In genomic region chr7:143891146-143891545, GRCm38 (mm10) we compare ENCODE assay signal across 31 mouse cellular contexts. TPM values are rescaled to one million over a fixed set of nuclear protein-coding genes. Genes with fewer than 3 reads are reported as not detected.
DNase-seq lines count a peak whose midpoint lies in the region; ATAC-seq and TF ChIP-seq lines count a peak whose summit lies in the region.
"Had no signal": no experiment of that assay in that cellular context is flagged by ENCODE, and none has a peak within 500 bp of the region (broad histone marks: within the 10 kb centered on the region; RNA-seq: fewer than 3 reads in every experiment).

No protein-coding gene starts in this region.

- 77% methylated on average over 2 of the region's 2 CpGs for WGBS in heart, embryonic 11.5 days (ENCODE audit: insufficient replicate concordance)

- ATAC-seq in heart, embryonic 11.5 days (replicated peaks; ENCODE audit: insufficient number of reproducible peaks, low FRiP score, low TSS enrichment), result no peak
- no peak for ATAC-seq in Patski
- ATAC-seq: activated CD4-positive, CD25-positive, alpha-beta regulatory T cell, adult 4 months; forebrain, embryonic 15.5 days; hindbrain, postnatal 0 days had no signal

- no peak overlapping the region for H3K27ac ChIP-seq in heart, embryonic 11.5 days (ENCODE audit: low read depth, low read length)
- H3K27ac ChIP-seq: embryonic facial prominence, embryonic 15.5 days; forebrain, embryonic 15.5 days; heart, embryonic 10.5 days; heart, embryonic 15.5 days; hindbrain, embryonic 13.5 days; hindbrain, postnatal 0 days had no signal

- H3K27me3 ChIP-seq in heart, embryonic 11.5 days (ENCODE audit: control insufficient read depth, insufficient read depth, low read length), result no peaks in the 10 kb centered on the region
- no peaks in the 10 kb centered on the region for H3K27me3 ChIP-seq in Patski
- H3K27me3 ChIP-seq: embryonic facial prominence, embryonic 15.5 days; forebrain, embryonic 15.5 days; heart, embryonic 15.5 days; hindbrain, embryonic 13.5 days had no signal

- no peaks in the 10 kb centered on the region for H3K4me1 ChIP-seq in heart, embryonic 11.5 days (ENCODE audit: control insufficient read depth, insufficient read depth, low read length)
- H3K4me1 ChIP-seq: embryonic facial prominence, embryonic 15.5 days; forebrain, embryonic 15.5 days; heart, embryonic 10.5 days; heart, embryonic 15.5 days; hindbrain, embryonic 13.5 days had no signal

- POLR2A ChIA-PET in Patski (lab: Charles Lee), result no interaction called here

- no peak overlapping the region for H3K4me2 ChIP-seq in heart, embryonic 11.5 days
- H3K4me2 ChIP-seq: embryonic facial prominence, embryonic 15.5 days; forebrain, embryonic 15.5 days; heart, embryonic 15.5 days; hindbrain, embryonic 13.5 days had no signal

- CTCF ChIA-PET in Patski (lab: Charles Lee), result interaction anchor here (0.7 to 1.9 kb wide), 3 partner anchors 181 to 188 kb away, joined by 3 to 7 read pairs (median 4); no protein-coding TSS in a partner anchor

- no peak for TF ChIP-seq CTCF in Patski (IDR thresholded peaks at IDR 0.05)

- no peak overlapping the region for H3K9ac ChIP-seq in heart, embryonic 11.5 days (ENCODE audit: low read depth, low read length)
- H3K9ac ChIP-seq: embryonic facial prominence, embryonic 15.5 days; forebrain, embryonic 15.5 days; heart, embryonic 15.5 days; hindbrain, embryonic 13.5 days had no signal

- H3K4me3 ChIP-seq in heart, embryonic 11.5 days (ENCODE audit: low read depth, low read length), result no peak overlapping the region
- H3K4me3 ChIP-seq: embryonic facial prominence, embryonic 15.5 days; erythroblast, embryonic 14.5 days; forebrain, embryonic 15.5 days; heart, embryonic 10.5 days; heart, embryonic 15.5 days; hindbrain, embryonic 13.5 days had no signal

- DNase-seq in heart, adult 11 months, result peak; percentile 64
- DNase-seq in right cerebral cortex, adult 18-20 months, result peak; percentile 55
- no peak for DNase-seq in right cerebral cortex, postnatal 25 days
- DNase-seq in Patski (ENCODE audit: low read depth, low spot score), result peak; percentile 25
- peak; percentile 14 for DNase-seq in right cerebral cortex, postnatal 14 days
- no peak for DNase-seq in gastrocnemius, adult 18-20 months (ENCODE audit: low spot score)
- DNase-seq in thymus, postnatal 10 days (ENCODE audit: low spot score in 2 of 2), result no peak
- DNase-seq: adrenal gland, adult 2 months; adrenal gland, postnatal 25 days; cerebellum, adult 8-10 months; cerebellum, postnatal 14 days; embryo, embryonic 11 days; gastrocnemius, postnatal 36 days; heart, adult 18-20 months; heart, postnatal 14 days had no signal

- in situ Hi-C loops in Patski (cut with MboI; ENCODE audit: low pct_unique_long_range_greater_than_20kb), result no loop called here

- H3K36me3 ChIP-seq in heart, embryonic 11.5 days (ENCODE audit: control insufficient read depth, insufficient read depth, low read length), result no peaks in the 10 kb centered on the region
- H3K36me3 ChIP-seq: embryonic facial prominence, embryonic 15.5 days; forebrain, embryonic 15.5 days; heart, embryonic 10.5 days; heart, embryonic 15.5 days; hindbrain, embryonic 13.5 days had no signal

- no peaks in the 10 kb centered on the region for H3K9me3 ChIP-seq in heart, embryonic 11.5 days (replicated peaks; ENCODE audit: control insufficient read depth, low read length)
- H3K9me3 ChIP-seq: embryonic facial prominence, embryonic 15.5 days; forebrain, embryonic 15.5 days; heart, embryonic 10.5 days; heart, embryonic 15.5 days; hindbrain, embryonic 13.5 days had no signal

RNA-seq across cellular contexts. Expression of gene Gm498, which starts 24.5 kb away (rescaled TPM):
- not detected in 2 replicates for polyA plus RNA-seq in heart, embryonic 11.5 days (2014; fragmentation: Nextera tagmentation; extraction: Ambion mirVana)
- not detected for polyA plus RNA-seq in Patski (2021)
- total RNA-seq in gastrocnemius, adult 18-20 months (2021), result not detected
- total RNA-seq: adrenal gland, adult 2 months; adrenal gland, postnatal 25 days; common myeloid progenitor, adult 5-6 weeks; ES-E14; gastrocnemius, adult 8-10 months; gastrocnemius, postnatal 36 days; heart, adult 18-20 months; heart, postnatal 14 days; hematopoietic stem cell, adult 5-6 weeks; hindbrain, postnatal 0 days had no signal
- polyA plus RNA-seq: adrenal gland, adult 2 months; embryonic facial prominence, embryonic 11.5 days; embryonic facial prominence, embryonic 15.5 days; erythroblast, embryonic 14.5 days; forebrain, embryonic 11.5 days; forebrain, embryonic 15.5 days; heart, embryonic 10.5 days; heart, embryonic 15.5 days; hindbrain, embryonic 13.5 days; hindbrain, postnatal 0 days; intestine, embryonic 14.5 days had no signal

Comparison
In these comparisons a context has a peak if more than half of its experiments do, and no peak if none do; other contexts are left out.
1. DNase-seq: peak in heart, adult 11 months (single experiment), right cerebral cortex, adult 18-20 months (single experiment), Patski (single experiment) and right cerebral cortex, postnatal 14 days (single experiment); none in right cerebral cortex, postnatal 25 days (single experiment), gastrocnemius, adult 18-20 months (single experiment) and thymus, postnatal 10 days (0 of 2).